Mouse (Mus musculus): ENCODE measurements around the gene Kif24. TPM values are rescaled to one million over a fixed set of nuclear protein-coding genes. Genes with fewer than 3 reads are reported as not detected.

Kif24 gene
- total RNA-seq, 4 experiments from 2014 or later, result 0.72 to 1.8 (median 1.3) TPM

- DNase-seq (ENCODE audit: low spot score in 2 of 2), result peak in 1 of 2 experiments; percentile 16
Measured at GRCm38 (mm10) chr4:41349199-41349591, 115.5 kb downstream of the Kif24 start.

- peak; percentile 78 to 92 for DNase-seq (ENCODE audit: low spot score in 2 of 2)
Measured at GRCm38 (mm10) chr4:41348584-41349198, 116.0 kb downstream of the Kif24 start, which contains the start of gene Ubap1. Gene Ubap1 (plus strand): TSS chr4:41348996.

GRCm38 (mm10) chr4:41347839-41348238 is 116.8 kb downstream of the Kif24 start:
- DNase-seq (ENCODE audit: low spot score in 2 of 2), result no peak

- DNase-seq (ENCODE audit: low spot score in 2 of 2), result no peak
Measured at GRCm38 (mm10) chr4:41346011-41346410, 118.7 kb downstream of the Kif24 start.

GRCm38 (mm10) chr4:41340912-41341550 is 123.7 kb downstream of the Kif24 start:
- no peak for DNase-seq (ENCODE audit: low spot score in 2 of 2)

Other genes starting within 250 kb of the Kif24 start
- 10 to 100 TPM; 38.8 to 46.3 (median 45.3) TPM for gene Ubap2, start 189.7 kb downstream of the Kif24 start, total RNA-seq (2022)
- gene Dcaf12, start 150.0 kb downstream of the Kif24 start, total RNA-seq (2022), result 10 to 100 TPM; 37.5 to 39.5 (median 38.6) TPM
- gene Ubap1, start 115.9 kb downstream of the Kif24 start, total RNA-seq (2022), result 10 to 100 TPM; 45.2 to 54.3 (median 49.9) TPM
- gene Nudt2, start 264 bp upstream of the Kif24 start, total RNA-seq (2022), result 10 to 100 TPM; 29.4 to 32.6 (median 30.5) TPM
- gene AI464131, start 38.2 kb upstream of the Kif24 start, total RNA-seq (2022), result 10 to 100 TPM; 20.9 to 26.5 (median 23.3) TPM
- 1 to 10 TPM; 2.7 to 5.7 (median 4.3) TPM for gene 1110017D15Rik, start 52.4 kb upstream of the Kif24 start, total RNA-seq (2022)
- 100 to 1,000 TPM; 201 to 205 (median 202) TPM for gene Fam219a, start 104.7 kb upstream of the Kif24 start, total RNA-seq (2022)
- 10 to 100 TPM in 1 of 4 experiments, 1 to 10 TPM in 3; 7.7 to 11.7 (median 9.6) TPM for gene Dnaic1, start 104.9 kb upstream of the Kif24 start, total RNA-seq (2022)
- gene Enho, start 175.4 kb upstream of the Kif24 start, total RNA-seq (2022), result 10 to 100 TPM; 55.3 to 62.7 (median 59.3) TPM
- 100 to 1,000 TPM in 3 of 4 experiments, 10 to 100 TPM in 1; 96.7 to 125 (median 111) TPM for gene Cntfr, start 232.2 kb upstream of the Kif24 start, total RNA-seq (2022)
- 10 to 100 TPM; 31.6 to 45.5 (median 38.1) TPM for gene Il11ra1, start 235.1 kb upstream of the Kif24 start, total RNA-seq (2022)
- 10 to 100 TPM; 28.4 to 33.9 (median 30.0) TPM for gene Rpp25l, start 248.6 kb upstream of the Kif24 start, total RNA-seq (2022)

Data from left cerebral cortex, adult 8-10 months (tissue).